Mouse (Mus musculus) heart, embryonic 14.5 days (tissue): Measurements from ENCODE around the gene Mfsd12. TPM values are rescaled to one million over a fixed set of nuclear protein-coding genes. Genes with fewer than 3 reads are reported as not detected.

ENCODE experiments used
- ATAC-seq: fragments of 200-750 bp; cut with Nextera tagmentation; 2 replicates; pipeline ENCODE4 v1.8.0; 2017; ENCODE audit warnings: low read depth, moderate TSS enrichment; ENCODE audit not compliant: insufficient number of reproducible peaks, insufficient read depth, low FRiP score
- H3K27ac ChIP-seq, 2 experiments: fragments of 200-500 bp in 1 of 2; fragments of 300-500 bp in 1 of 2; sonication (generic) in 1 of 2; replicated peaks in 1 of 2; 2 replicates each; pipeline ENCODE4 v1.5.1; 2012 to 2014; ENCODE audit warnings: low read depth in 2 of 2, low read length in 2 of 2, control low read depth in 1 of 2, mild to moderate bottlenecking in 1 of 2, mixed read lengths in 1 of 2; ENCODE audit not compliant: control insufficient read depth in 1 of 2, insufficient read depth in 1 of 2
- H3K27me3 ChIP-seq: fragments of 300-500 bp; sonication (generic); 2 replicates; pipeline ENCODE4 v1.6.1; 2014; ENCODE audit warnings: mild to moderate bottlenecking, low read length, control low read depth; ENCODE audit not compliant: control insufficient read depth, insufficient read depth
- H3K36me3 ChIP-seq: fragments of 300-500 bp; sonication (generic); 2 replicates; pipeline ENCODE4 v1.6.1; 2014; ENCODE audit warnings: mild to moderate bottlenecking, control low read depth, low read length, mixed read lengths; ENCODE audit not compliant: control insufficient read depth, insufficient read depth
- H3K4me1 ChIP-seq, 2 experiments: fragments of 200-500 bp in 1 of 2; fragments of 300-500 bp in 1 of 2; sonication (generic) in 1 of 2; 2 replicates each; pipeline ENCODE4 v1.6.1; 2012 to 2014; ENCODE audit warnings: low read length in 2 of 2, control low read depth in 1 of 2, mixed read lengths in 1 of 2; ENCODE audit not compliant: control insufficient read depth in 2 of 2, insufficient read depth in 2 of 2
- H3K4me2 ChIP-seq: fragments of 300-500 bp; sonication (generic); 2 replicates; pipeline ENCODE4 v1.6.1; 2014; ENCODE audit warnings: mild to moderate bottlenecking, low read length
- H3K4me3 ChIP-seq, 2 experiments: fragments of 200-500 bp in 1 of 2; fragments of 300-500 bp in 1 of 2; sonication (generic) in 1 of 2; 2 replicates each; pipeline ENCODE4 v1.5.1; 2012 to 2014; ENCODE audit warnings: low read length in 2 of 2, mild to moderate bottlenecking in 2 of 2, control low read depth in 1 of 2, low read depth in 1 of 2, moderate library complexity in 1 of 2; ENCODE audit not compliant: control insufficient read depth in 1 of 2, insufficient read depth in 1 of 2
- H3K9ac ChIP-seq: fragments of 300-500 bp; sonication (generic); 2 replicates; pipeline ENCODE4 v1.6.1; 2014; ENCODE audit warnings: mild to moderate bottlenecking, low read length
- H3K9me3 ChIP-seq: fragments of 300-500 bp; sonication (generic); 2 replicates; pipeline ENCODE4 v1.6.1; 2016; ENCODE audit warnings: low read length, control low read depth; ENCODE audit not compliant: control insufficient read depth
- WGBS: fragments of 180-500 bp; shearing (Covaris S2); extraction: QIAGEN DNeasy Blood & Tissue Kit; methylation state at CpG from one replicate; pipeline ENCODE4 v1.1.7; 2014; 5-methylcytosine and 5-hydroxymethylcytosine counted together
- polyA plus RNA-seq: library from polyadenylated mRNA; unstranded; fragments of >200 nt; fragmentation: Nextera tagmentation; extraction: Ambion mirVana; gene quantifications from 2 replicates; pipeline ENCODE4 v1.2.1, GENCODE M21; 2014

The Mfsd12 gene
- polyA plus RNA-seq, 1 experiment from 2014 or later: 6.5 TPM

DNA sequence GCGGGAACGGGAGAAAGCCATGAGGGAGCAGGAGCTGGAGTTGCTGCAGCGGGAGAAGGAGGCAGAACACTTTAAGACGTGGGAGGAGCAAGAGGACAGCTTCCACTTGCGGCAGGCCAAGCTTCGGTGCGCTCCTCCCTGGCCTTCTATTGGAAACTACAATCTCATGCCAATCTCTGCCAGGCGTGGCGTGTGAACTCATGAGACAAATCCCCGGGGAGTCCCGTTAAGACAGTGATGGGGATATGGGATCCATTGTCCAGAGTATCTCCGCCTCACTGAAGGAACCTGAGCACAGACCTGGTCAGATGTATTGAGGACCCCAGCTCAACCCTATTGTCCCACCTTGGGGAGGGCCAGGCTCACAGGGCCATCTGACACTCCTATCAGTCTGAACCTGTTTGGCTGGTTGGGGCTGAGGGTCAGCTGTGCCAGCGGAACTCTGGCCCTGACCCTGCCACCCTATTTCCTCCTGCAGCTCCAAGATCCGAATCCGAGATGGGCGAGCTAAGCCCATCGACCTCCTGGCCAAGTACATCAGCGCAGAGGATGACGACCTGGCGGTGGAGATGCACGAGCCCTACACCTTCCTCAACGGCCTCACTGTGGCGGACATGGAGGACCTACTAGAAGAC lies 34.0 kb upstream of the Mfsd12 start:
- Histone ChIP-seq H3K4me1 (peaks cover 22 to 29% of the 10 kb centered on the region in 2 experiments), H3K36me3 (peaks cover 56% of the 10 kb centered on the region)

DNA sequence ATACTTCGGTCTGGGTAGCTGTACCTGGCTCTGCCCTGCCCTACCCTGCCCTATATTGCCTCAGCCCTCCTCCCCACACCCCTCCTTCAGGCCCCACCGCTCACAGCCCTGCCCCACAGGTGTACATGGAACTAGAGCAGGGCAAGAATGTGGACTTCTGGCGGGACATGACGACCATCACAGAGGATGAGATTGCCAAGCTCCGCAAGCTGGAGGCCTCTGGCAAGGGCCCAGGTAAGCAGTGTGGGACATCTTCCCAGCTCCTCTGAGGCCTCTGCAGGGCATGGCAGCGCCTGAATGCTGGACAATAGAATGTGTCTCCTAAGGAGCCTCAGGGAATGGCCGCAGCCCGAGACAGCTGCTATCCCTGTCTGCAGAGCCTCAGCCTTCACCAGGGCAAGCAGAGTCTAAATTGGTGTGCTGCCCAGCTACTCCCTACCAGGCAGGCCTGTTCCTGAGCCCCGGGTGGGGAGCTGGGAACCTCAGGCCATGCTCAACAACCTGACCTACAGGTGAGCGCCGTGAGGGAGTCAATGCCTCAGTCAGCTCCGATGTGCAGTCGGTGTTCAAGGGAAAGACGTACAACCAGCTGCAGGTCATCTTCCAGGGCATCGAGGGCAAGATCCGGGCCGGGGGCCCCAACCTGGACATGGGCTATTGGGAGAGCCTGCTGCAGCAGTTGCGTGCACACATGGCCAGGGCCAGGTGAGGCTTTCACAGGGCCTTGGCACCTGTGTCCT lies 33.3 kb upstream of the Mfsd12 start:
- no peak overlapping the region for H3K9ac ChIP-seq
- ATAC-seq: no peak
- H3K4me3 ChIP-seq: no peak overlapping the region
- WGBS: 92% methylated on average over 18 of the region's 18 CpGs
- no peak overlapping the region for H3K4me2 ChIP-seq
- no peaks in the 10 kb centered on the region for H3K9me3 ChIP-seq
- H3K27ac ChIP-seq: no peak overlapping the region
- H3K27me3 ChIP-seq: no peaks in the 10 kb centered on the region
- H3K36me3 ChIP-seq: peaks cover 52% of the 10 kb centered on the region
- H3K4me1 ChIP-seq: peaks cover 22 to 30% of the 10 kb centered on the region in 2 experiments

More for the DNA sequence above, 34.0 kb upstream of the Mfsd12 start:
- H3K4me3 ChIP-seq: no peak overlapping the region
- WGBS: 93% methylated on average over 23 of the region's 23 CpGs
- ATAC-seq: no peak
- H3K9ac ChIP-seq: no peak overlapping the region
- H3K4me2 ChIP-seq: no peak overlapping the region
- no peak overlapping the region for H3K27ac ChIP-seq
- H3K9me3 ChIP-seq: no peaks in the 10 kb centered on the region
- no peaks in the 10 kb centered on the region for H3K27me3 ChIP-seq

DNA sequence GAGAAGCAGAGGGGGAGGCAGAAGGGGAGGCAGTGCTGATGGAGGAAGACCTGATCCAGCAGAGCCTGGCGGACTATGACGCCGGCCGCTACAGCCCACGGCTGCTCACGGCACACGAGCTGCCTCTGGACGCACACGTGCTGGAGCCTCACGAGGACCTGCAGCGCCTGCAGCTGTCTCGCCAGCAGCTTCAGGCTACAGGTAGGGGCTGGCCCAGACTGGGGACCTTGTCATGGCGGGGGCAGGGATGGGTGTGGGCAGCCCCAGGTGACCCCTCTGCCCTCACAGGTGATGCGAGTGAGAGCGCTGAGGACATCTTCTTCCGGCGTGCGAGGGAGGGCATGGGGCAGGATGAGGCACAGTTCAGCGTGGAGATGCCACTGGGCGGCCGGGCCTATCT lies 32.1 kb upstream of the Mfsd12 start:
- 93% methylated on average over 21 of the region's 21 CpGs for WGBS
- Histone ChIP-seq H3K27ac (no peak overlapping the region), H3K9ac (no peak overlapping the region), H3K27me3 (no peaks in the 10 kb centered on the region), H3K4me3 (no peak overlapping the region), H3K4me1 (peaks cover 24 to 32% of the 10 kb centered on the region in 2 experiments), H3K9me3 (no peaks in the 10 kb centered on the region), H3K4me2 (no peak overlapping the region), H3K36me3 (peaks cover 52% of the 10 kb centered on the region)
- ATAC-seq: no peak

DNA sequence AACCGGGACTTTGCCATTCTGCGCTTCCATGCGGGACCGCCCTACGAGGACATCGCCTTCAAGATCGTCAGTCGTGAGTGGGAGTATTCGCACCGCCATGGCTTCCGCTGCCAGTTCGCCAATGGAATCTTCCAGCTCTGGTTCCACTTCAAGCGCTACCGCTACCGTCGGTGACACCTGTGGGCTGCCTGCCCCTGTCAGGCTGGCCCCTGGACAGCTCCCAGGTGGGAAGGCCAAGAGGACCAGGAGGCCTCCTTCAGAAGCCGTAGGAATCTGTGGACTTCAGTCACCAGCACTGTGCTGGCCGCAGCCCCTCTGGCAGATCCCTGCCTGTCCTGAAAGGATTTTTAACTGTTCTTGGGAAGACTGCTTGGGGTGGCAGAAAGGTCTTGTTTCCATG lies 31.5 kb upstream of the Mfsd12 start:
- Histone ChIP-seq H3K4me2 (no peak overlapping the region), H3K36me3 (peaks cover 52% of the 10 kb centered on the region), H3K9me3 (no peaks in the 10 kb centered on the region), H3K9ac (no peak overlapping the region), H3K4me1 (peaks cover 28 to 36% of the 10 kb centered on the region in 2 experiments), H3K27ac (no peak overlapping the region), H3K4me3 (no peak overlapping the region), H3K27me3 (no peaks in the 10 kb centered on the region)
- ATAC-seq: no peak
- 90% methylated on average over 18 of the region's 18 CpGs for WGBS

DNA sequence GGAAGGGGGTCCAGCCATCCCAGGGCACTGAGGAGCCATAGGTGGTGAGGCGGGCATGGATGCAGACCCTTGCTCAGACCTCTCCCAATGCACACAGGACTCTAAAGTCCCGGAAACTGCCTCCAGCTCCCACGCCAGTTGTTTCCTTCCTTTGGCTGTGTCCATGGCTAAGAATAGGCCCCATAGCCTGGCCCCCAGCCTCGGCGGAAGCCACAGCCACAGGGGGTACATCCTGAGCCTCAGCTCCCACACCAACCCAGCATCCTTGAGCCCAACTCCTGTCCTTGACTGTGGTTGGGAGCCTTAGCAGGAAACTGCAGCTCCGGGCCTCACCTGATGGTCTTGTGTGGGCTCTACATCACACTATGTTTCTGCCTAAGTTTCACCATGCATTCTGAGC lies 30.4 kb upstream of the Mfsd12 start:
- H3K4me1 ChIP-seq: peaks cover 33 to 40% of the 10 kb centered on the region in 2 experiments

DNA sequence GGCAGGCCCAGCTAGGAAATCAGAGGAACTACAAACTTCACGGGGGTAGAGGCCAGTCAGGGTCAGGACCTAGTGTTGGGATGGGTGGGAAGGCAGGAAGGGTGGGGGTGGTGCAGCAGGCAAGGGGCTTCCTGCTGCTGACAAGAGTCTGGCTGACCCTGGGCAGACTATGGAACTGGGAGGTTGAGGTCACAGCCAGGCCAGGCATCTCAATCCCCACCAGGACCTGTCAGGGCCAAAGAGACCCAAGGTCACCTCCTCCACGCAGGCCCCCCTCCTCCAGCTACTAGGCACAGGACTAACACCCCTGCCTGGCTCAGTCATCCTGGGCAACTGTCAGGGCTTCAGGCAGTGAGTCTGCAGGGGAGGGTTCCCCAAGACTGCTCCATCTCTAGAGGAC lies 29.3 kb upstream of the Mfsd12 start:
- no peak overlapping the region for H3K4me3 ChIP-seq
- peak overlapping the region; percentile 58 for H3K9ac ChIP-seq

More for the DNA sequence above, 30.4 kb upstream of the Mfsd12 start:
- Histone ChIP-seq H3K9me3 (no peaks in the 10 kb centered on the region), H3K27me3 (no peaks in the 10 kb centered on the region), H3K27ac (peak overlapping the region; percentile 42 to 45), H3K4me2 (no peak overlapping the region; the same call in 1 of the 2 replicates), H3K4me3 (no peak overlapping the region), H3K9ac (no peak overlapping the region), H3K36me3 (peaks cover 52% of the 10 kb centered on the region)
- WGBS: 51% methylated on average over 6 of the region's 6 CpGs
- no peak for ATAC-seq

DNA sequence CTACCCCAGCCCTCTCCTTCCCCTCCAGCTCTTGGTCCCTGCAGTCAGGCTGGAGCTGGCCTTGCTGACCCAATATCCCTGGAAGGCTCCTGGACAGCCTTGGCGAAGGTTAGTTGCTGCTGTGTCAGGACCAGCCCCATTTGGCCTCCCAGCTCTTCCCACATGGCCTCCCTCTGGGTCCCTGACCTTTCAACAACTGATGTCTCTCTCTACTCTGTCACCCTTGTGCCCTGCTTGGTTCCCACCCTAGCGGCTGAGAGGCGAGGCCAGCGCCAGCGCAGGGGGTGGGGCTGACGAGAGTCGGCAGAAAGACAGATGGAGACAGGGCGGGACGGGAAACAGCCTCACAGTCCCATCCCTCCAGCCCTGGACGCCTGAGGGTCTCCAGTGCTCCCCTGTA lies 28.9 kb upstream of the Mfsd12 start, which contains the start of gene Tbxa2r:
Gene Tbxa2r, plus strand, starts transcription at position 346 of the 400 bp plus-strand sequence.
- H3K27ac ChIP-seq: peak within 1 kb of the TSS; percentile 93 to 96
- H3K4me2 ChIP-seq: peak within 1 kb of the TSS; percentile 52
- 1% methylated on average over 10 of the region's 10 CpGs for WGBS
- peak; percentile 32 for ATAC-seq
- peak within 1 kb of the TSS; percentile 58 for H3K9ac ChIP-seq
- H3K4me1 ChIP-seq: peaks cover 37 to 40% of the 10 kb centered on the region in 2 experiments
- H3K9me3 ChIP-seq: no peaks in the 10 kb centered on the region
- peaks cover 41% of the 10 kb centered on the region for H3K36me3 ChIP-seq
- peak within 1 kb of the TSS; percentile 4 to 7; a peak in 3 of 4 replicates for H3K4me3 ChIP-seq
- H3K27me3 ChIP-seq: no peaks in the 10 kb centered on the region

More for the DNA sequence above, 29.3 kb upstream of the Mfsd12 start:
- Histone ChIP-seq H3K4me1 (peaks cover 37 to 40% of the 10 kb centered on the region in 2 experiments), H3K36me3 (peaks cover 44% of the 10 kb centered on the region), H3K27me3 (no peaks in the 10 kb centered on the region), H3K9me3 (no peaks in the 10 kb centered on the region), H3K27ac (peak overlapping the region; percentile 93 to 96), H3K4me2 (peak overlapping the region; percentile 52)
- 11% methylated on average over 2 of the region's 2 CpGs for WGBS
- no peak for ATAC-seq
